Mouse (Mus musculus) liver, postnatal 0 days (tissue): ENCODE data around the gene Usp24. TPM values are rescaled to one million over a fixed set of nuclear protein-coding genes. Genes with fewer than 3 reads are reported as not detected.

Source experiments
- ATAC-seq: fragments of 200-750 bp; cut with Nextera tagmentation; 2 replicates; pipeline ENCODE4 v1.8.0; 2017; ENCODE audit warnings: mild to moderate bottlenecking, moderate library complexity
- DNase-seq: peaks from one replicate; pipeline ENCODE4 v3.0.0-alpha.2; 2016
- H3K27ac ChIP-seq: fragments of 300-500 bp; sonication (generic); 2 replicates; pipeline ENCODE4 v1.5.1; 2014; ENCODE audit warnings: antibody characterized with exemption, moderate library complexity, mild to moderate bottlenecking, low read depth
- H3K27me3 ChIP-seq: fragments of 300-500 bp; sonication (generic); 2 replicates; pipeline ENCODE4 v1.6.1; 2014; ENCODE audit warnings: low read length, control low read depth, mixed read lengths; ENCODE audit not compliant: insufficient read depth
- H3K36me3 ChIP-seq: fragments of 300-500 bp; sonication (generic); replicated peaks from 2 replicates; pipeline ENCODE4 v1.6.1; 2014; ENCODE audit warnings: mild to moderate bottlenecking, control low read depth, low read length, moderate library complexity, mixed read lengths; ENCODE audit not compliant: insufficient read depth
- H3K4me1 ChIP-seq: fragments of 300-500 bp; sonication (generic); 2 replicates; pipeline ENCODE4 v1.6.1; 2014; ENCODE audit warnings: antibody characterized with exemption, mild to moderate bottlenecking, control low read depth; ENCODE audit not compliant: insufficient read depth
- H3K4me2 ChIP-seq: fragments of 300-500 bp; sonication (generic); 2 replicates; pipeline ENCODE4 v1.6.1; 2014; ENCODE audit warnings: low read depth, mild to moderate bottlenecking, low read length, moderate library complexity, mixed read lengths
- H3K4me3 ChIP-seq: fragments of 300-500 bp; sonication (generic); 2 replicates; pipeline ENCODE4 v1.5.1; 2014; ENCODE audit warnings: low read depth, low read length
- H3K9ac ChIP-seq: fragments of 300-500 bp; sonication (generic); replicated peaks from 2 replicates; pipeline ENCODE4 v1.6.1; 2014; ENCODE audit warnings: mild to moderate bottlenecking, moderate library complexity
- H3K9me3 ChIP-seq: fragments of 300-500 bp; sonication (generic); 2 replicates; pipeline ENCODE4 v1.6.1; 2016; ENCODE audit warnings: mild to moderate bottlenecking, control low read depth, low read length, mixed read lengths
- CTCF ChIP-seq: sonication (generic); IDR thresholded peaks from 2 replicates; pipeline ENCODE4 v1.5.1; 2016; ENCODE audit warnings: antibody characterized with exemption, low read depth
- EP300 ChIP-seq: IDR thresholded peaks from 2 replicates; pipeline ENCODE4 v1.6.1; 2016; ENCODE audit warnings: antibody characterized with exemption, low read depth, mild to moderate bottlenecking
- WGBS: fragments of 180-500 bp; shearing (Covaris S2); extraction: QIAGEN DNeasy Blood & Tissue Kit; methylation state at CpG from one replicate; pipeline ENCODE4 v1.1.7; 2014; ENCODE audit not compliant: insufficient replicate concordance; 5-methylcytosine and 5-hydroxymethylcytosine counted together
- polyA plus RNA-seq: library from polyadenylated mRNA; unstranded; fragments of >200 nt; fragmentation: Nextera tagmentation; extraction: Ambion mirVana; gene quantifications from 2 replicates; pipeline ENCODE4 v1.2.1, GENCODE M21; 2015

Gene Usp24
- polyA plus RNA-seq, 1 experiment from 2014 or later = 4.7 TPM

DNA sequence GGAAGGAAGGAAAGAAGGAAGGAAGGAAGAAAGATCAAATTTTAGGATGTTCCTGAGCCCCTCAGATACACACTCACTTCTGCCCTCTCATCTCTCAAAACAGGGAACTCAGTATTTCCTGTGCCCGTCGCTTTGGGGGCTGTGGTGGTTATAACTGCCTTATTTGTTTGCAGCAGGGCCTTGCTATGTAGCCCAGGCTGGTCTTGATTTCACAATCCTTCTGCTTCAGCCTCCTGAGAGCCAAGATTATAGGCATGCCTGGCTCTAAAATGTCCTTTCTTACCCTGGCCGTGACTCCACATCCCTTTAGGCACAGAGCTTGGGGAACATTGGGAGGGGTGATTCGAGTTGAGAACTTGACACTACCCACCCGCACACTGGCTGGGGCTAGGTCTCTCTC, 146.5 kb downstream of the Usp24 start:
- H3K9ac ChIP-seq = no peak overlapping the region

DNA sequence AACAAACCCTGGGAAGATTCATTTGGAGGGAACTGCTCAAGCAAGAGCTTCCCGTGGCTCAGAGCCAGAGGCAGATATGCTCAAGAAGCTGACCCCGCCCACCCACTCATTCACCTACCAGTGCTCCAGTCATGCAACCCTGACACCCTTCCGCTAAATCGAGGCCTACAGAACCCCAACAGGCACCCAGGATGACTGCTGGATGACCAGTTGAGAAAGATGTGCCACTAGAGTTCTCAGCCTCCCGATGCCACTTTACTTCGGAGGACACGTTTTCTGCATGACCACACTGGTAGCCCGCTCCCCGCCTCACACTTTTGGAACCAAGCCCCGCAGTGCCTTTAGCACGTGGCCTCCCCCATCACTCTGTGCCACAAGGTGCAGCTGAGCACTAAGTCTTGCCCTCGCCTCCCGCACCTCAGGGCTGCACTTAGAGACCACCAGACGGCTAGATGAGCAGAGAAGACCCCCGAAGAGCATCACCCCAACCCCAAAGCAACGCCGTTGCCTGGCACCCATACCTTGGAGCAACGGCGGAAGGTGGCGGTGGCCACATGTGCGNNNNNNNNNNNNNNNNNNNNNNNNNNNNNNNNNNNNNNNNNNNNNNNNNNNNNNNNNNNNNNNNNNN, 147.3 kb downstream of the Usp24 start:
- Histone ChIP-seq H3K9me3 (no peaks in the 10 kb centered on the region), H3K9ac (peak overlapping the region; percentile 53), H3K27ac (peak overlapping the region; percentile 45), H3K4me1 (no peaks in the 10 kb centered on the region; the same call in 1 of the 2 replicates), H3K36me3 (0 out of 2 replicates have a peak, but pooled peaks cover 2% of the 10 kb centered on the region), H3K27me3 (peaks cover 10% of the 10 kb centered on the region), H3K4me3 (peak overlapping the region; percentile 46), H3K4me2 (peak overlapping the region; percentile 67)
- TF ChIP-seq CTCF (no peak), EP300 (no peak)
- 31% methylated on average over 21 of the region's 21 CpGs for WGBS
- DNase-seq (peak; percentile 31), ATAC-seq (peak; percentile 13)

More for the DNA sequence above, 146.5 kb downstream of the Usp24 start:
- Histone ChIP-seq H3K27me3 (peaks cover 10% of the 10 kb centered on the region), H3K27ac (no peak overlapping the region), H3K36me3 (0 out of 2 replicates have a peak, but pooled peaks cover 3% of the 10 kb centered on the region), H3K4me3 (peak overlapping the region; percentile 46), H3K4me1 (no peaks in the 10 kb centered on the region; the same call in 1 of the 2 replicates), H3K4me2 (peak overlapping the region; percentile 67), H3K9me3 (no peaks in the 10 kb centered on the region)
- TF ChIP-seq CTCF (no peak), EP300 (no peak)
- ATAC-seq = no peak
- 32% methylated on average over 5 of the region's 5 CpGs for WGBS
- no peak for DNase-seq

DNA sequence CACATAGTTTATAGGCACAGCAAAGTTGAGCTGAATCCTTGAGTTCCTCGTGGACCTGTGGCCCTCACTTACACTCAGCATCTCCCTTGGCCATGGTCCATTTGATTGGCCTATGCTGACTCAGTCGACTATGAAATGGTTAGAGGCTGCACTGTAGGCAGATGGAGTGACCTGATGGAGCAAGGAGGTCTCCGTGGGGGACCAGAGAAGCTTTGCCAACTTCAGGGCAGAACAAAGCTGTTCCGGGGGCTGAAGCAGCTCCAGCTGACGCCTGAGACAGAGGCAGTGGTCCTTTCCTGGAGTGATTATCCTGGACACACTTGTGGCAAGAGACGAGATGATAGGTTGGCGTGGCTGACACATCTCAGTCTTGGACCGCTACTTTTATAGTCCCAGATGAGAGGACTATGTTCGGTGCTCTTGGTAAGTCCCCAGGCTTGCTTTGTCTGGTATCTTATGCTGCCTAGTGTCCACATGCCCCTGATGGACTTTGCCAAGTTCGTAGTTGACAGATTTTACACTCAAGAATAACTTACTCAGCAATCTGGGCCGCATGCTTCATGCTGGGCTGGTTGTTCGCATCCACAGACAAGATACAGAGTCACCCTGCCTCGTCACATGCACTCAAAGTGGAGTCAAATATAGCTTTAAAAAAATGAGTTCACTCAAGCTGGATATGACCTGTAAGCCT, 151.6 kb downstream of the Usp24 start:
- 73% methylated on average over 13 of the region's 13 CpGs for WGBS
- ATAC-seq (no peak), DNase-seq (no peak)
- Histone ChIP-seq H3K27me3 (peaks cover 10% of the 10 kb centered on the region), H3K27ac (no peak overlapping the region), H3K4me3 (no peak overlapping the region), H3K4me2 (no peak overlapping the region), H3K36me3 (no peaks in the 10 kb centered on the region), H3K4me1 (no peaks in the 10 kb centered on the region), H3K9me3 (no peaks in the 10 kb centered on the region), H3K9ac (no peak overlapping the region)
- TF ChIP-seq EP300 (no peak), CTCF (no peak)

DNA sequence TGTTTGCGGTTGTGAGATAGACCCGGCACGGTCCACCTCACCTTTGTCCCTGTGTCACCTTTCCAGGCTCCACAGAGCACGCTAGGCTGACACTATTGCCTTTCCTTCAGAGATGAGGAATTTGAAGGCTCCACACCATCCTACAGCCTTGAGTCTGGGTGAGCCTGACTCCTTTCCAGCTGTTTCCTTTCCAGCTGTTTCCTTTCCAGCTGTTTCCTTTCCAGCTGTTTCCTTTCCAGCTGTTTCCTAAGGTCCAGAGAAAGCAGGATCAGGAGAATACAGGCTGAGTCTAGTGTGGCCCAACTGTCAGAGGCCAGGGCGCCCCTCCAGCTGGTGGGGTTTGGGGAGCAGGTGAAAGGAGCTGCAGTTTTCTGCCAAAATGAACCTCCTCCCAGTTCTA, 154.9 kb downstream of the Usp24 start:
- no peak for DNase-seq
- Histone ChIP-seq H3K27me3 (no peaks in the 10 kb centered on the region), H3K4me3 (no peak overlapping the region), H3K4me1 (no peaks in the 10 kb centered on the region), H3K27ac (no peak overlapping the region), H3K9me3 (no peaks in the 10 kb centered on the region), H3K9ac (no peak overlapping the region), H3K36me3 (no peaks in the 10 kb centered on the region), H3K4me2 (no peak overlapping the region)
- WGBS = 51% methylated on average over 5 of the region's 5 CpGs
- no peak for TF ChIP-seq CTCF
- no peak for TF ChIP-seq EP300
- ATAC-seq = no peak

DNA sequence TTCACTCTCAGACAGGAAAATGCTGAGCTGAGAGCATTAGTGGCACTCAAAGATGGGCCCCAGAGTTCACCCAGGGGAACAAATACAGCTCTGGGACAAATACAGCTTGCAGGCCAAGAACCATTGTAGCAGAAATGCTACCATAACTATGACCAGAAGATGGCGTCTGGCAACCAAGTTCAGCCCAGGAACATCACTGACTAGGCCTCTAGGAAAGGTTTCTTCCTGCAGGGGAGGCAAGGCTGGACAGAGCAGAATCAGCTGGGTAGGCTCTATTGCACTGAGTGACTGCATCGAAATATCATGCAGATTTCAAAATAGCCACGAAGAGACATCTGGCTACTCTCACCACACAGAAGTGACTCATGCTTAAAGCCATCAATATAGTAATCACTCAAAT, 156.3 kb downstream of the Usp24 start:
- ATAC-seq = peak; percentile 62; the same call in 1 of the 2 replicates
- no peak overlapping the region for H3K27ac ChIP-seq
- H3K4me3 ChIP-seq = no peak overlapping the region
- H3K27me3 ChIP-seq = no peaks in the 10 kb centered on the region
- no peaks in the 10 kb centered on the region for H3K36me3 ChIP-seq
- H3K4me2 ChIP-seq = no peak overlapping the region
- H3K9me3 ChIP-seq = no peaks in the 10 kb centered on the region
- TF ChIP-seq CTCF (peak; percentile 84), EP300 (no peak)
- H3K9ac ChIP-seq = no peak overlapping the region
- 9% methylated on average over 3 of the region's 3 CpGs for WGBS
- peak; percentile 54 for DNase-seq
- no peaks in the 10 kb centered on the region for H3K4me1 ChIP-seq

DNA sequence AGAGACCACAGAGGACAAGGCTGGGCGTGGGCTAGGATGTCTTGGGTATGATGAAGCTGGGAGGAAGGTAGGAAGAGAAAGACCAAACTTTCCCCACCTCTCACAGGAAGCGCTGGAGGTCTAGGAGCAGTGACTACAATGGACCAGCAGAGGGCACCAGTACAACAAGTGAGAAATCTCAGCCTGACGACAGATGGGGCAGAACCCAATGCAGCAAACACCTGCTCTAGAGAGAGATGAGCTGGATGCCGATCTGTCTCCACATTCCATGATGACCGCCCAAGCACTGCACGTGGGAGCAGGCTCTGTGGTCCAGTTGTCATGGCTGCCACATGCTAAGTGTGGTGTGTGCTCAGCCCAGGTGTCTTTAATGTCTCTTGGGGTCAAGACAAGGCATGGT, 158.2 kb downstream of the Usp24 start:
- Histone ChIP-seq H3K9me3 (no peaks in the 10 kb centered on the region), H3K27ac (no peak overlapping the region), H3K36me3 (no peaks in the 10 kb centered on the region), H3K9ac (no peak overlapping the region), H3K4me1 (no peaks in the 10 kb centered on the region), H3K27me3 (no peaks in the 10 kb centered on the region), H3K4me2 (no peak overlapping the region), H3K4me3 (no peak overlapping the region)
- ATAC-seq (peak; percentile 47; the same call in 1 of the 2 replicates), DNase-seq (peak; percentile 70)
- TF ChIP-seq EP300 = no peak
- peak; percentile 88 for TF ChIP-seq CTCF
- WGBS = 4% methylated on average over 6 of the region's 6 CpGs
